Mouse (Mus musculus) embryonic stem cell, embryonic (primary cell): ENCODE results near the gene Dnajc1.

ENCODE experiments used
- CTCF ChIA-PET, 4 experiments: fragments of 300-600 bp in 2 of 4; fragments of 350-600 bp in 2 of 4; sonication (Branson Sonifier 250); formaldehyde crosslinking; loops; one replicate each; lab custom pipeline; 2022; ENCODE audit warnings: inconsistent platforms in 2 of 4; lab: Charles Lee
- POLR2A ChIA-PET, 4 experiments: fragments of 300-600 bp in 2 of 4; fragments of 350-600 bp in 2 of 4; sonication (Branson Sonifier 250); formaldehyde crosslinking; loops; one replicate each; lab custom pipeline; 2022; ENCODE audit warnings: antibody characterized with exemption in 4 of 4, inconsistent platforms in 1 of 4; lab: Charles Lee

Dnajc1 gene

GRCm38 (mm10) chr2:18214031-18214430, 178.6 kb downstream of the Dnajc1 start:
- CTCF ChIA-PET = interaction anchor here in 3 of 4 experiments (0.6 to 1.3 kb wide), 2 partner anchors 9 to 121 kb away, joined by 4 to 7 read pairs (median 4); no protein-coding TSS in a partner anchor
- POLR2A ChIA-PET = interaction anchor here in 1 of 4 experiments (0.7 to 1.1 kb wide), 2 partner anchors 9 to 21 kb away, joined by 3 to 4 read pairs; no protein-coding TSS in a partner anchor

GRCm38 (mm10) chr2:18209948-18210347, 182.7 kb downstream of the Dnajc1 start:
- POLR2A ChIA-PET = interaction anchor here in 1 of 4 experiments (0.9 to 1.1 kb wide), 2 partner anchors 10 to 178 kb away, joined by 4 read pairs; no protein-coding TSS in a partner anchor
- CTCF ChIA-PET = interaction anchor here in 2 of 4 experiments (0.6 to 1.2 kb wide), 2 partner anchors 183 to 551 kb away, joined by 3 to 4 read pairs; no protein-coding TSS in a partner anchor

GRCm38 (mm10) chr2:18209211-18209823, 183.3 kb downstream of the Dnajc1 start:
- ChIA-PET CTCF (interaction anchor here in 1 of 4 experiments (1.2 kb wide), 1 partner anchor 182 kb away, joined by 3 read pairs; no protein-coding TSS in a partner anchor), POLR2A (interaction anchor here in 1 of 4 experiments (1.0 to 1.2 kb wide), 2 partner anchors 11 to 36 kb away, joined by 3 read pairs; no protein-coding TSS in a partner anchor)

- POLR2A ChIA-PET = interaction anchor here in 2 of 4 experiments (0.7 to 1.2 kb wide), 5 partner anchors 10 to 90 kb away, joined by 3 to 4 read pairs (median 3); no protein-coding TSS in a partner anchor
- CTCF ChIA-PET = interaction anchor here in 1 of 4 experiments (1.2 kb wide), 1 partner anchor 22 kb away, joined by 3 read pairs; no protein-coding TSS in a partner anchor
These were observed 184.1 kb downstream of the Dnajc1 start for GRCm38 (mm10) chr2:18208578-18208977.

- POLR2A ChIA-PET = interaction anchor here in 2 of 4 experiments (0.9 to 1.1 kb wide), 2 partner anchors 79 to 179 kb away, joined by 3 read pairs; no protein-coding TSS in a partner anchor
- CTCF ChIA-PET = interaction anchor here in 1 of 4 experiments (1.0 kb wide), 1 partner anchor 181 kb away, joined by 3 read pairs; no protein-coding TSS in a partner anchor
These were observed 185.8 kb downstream of the Dnajc1 start for GRCm38 (mm10) chr2:18206811-18207210.

- ChIA-PET POLR2A (interaction anchor here in 3 of 4 experiments (0.5 to 1.5 kb wide), 11 partner anchors 9 to 1452 kb away, joined by 3 to 8 read pairs (median 4); partner anchors contain the start of gene Otud1 (in 1 of the 3)), CTCF (interaction anchor here (0.6 to 1.4 kb wide), 20 partner anchors 9 to 336 kb away, joined by 3 to 5 read pairs (median 3); no protein-coding TSS in a partner anchor)
These were observed 187.5 kb downstream of the Dnajc1 start for GRCm38 (mm10) chr2:18205118-18205517.

GRCm38 (mm10) chr2:18202923-18203322, 189.7 kb downstream of the Dnajc1 start:
- POLR2A ChIA-PET = interaction anchor here in 2 of 4 experiments (1.1 to 3.1 kb wide), 5 partner anchors 10 to 258 kb away, joined by 3 to 10 read pairs (median 3); no protein-coding TSS in a partner anchor
- CTCF ChIA-PET = interaction anchor here in 3 of 4 experiments (0.5 to 1.7 kb wide), 6 partner anchors 10 to 502 kb away, joined by 3 to 7 read pairs (median 3); no protein-coding TSS in a partner anchor

GRCm38 (mm10) chr2:18201820-18202462, 190.7 kb downstream of the Dnajc1 start:
- CTCF ChIA-PET = no interaction called here

GRCm38 (mm10) chr2:18195691-18196396, 196.8 kb downstream of the Dnajc1 start:
- ChIA-PET CTCF (interaction anchor here in 2 of 4 experiments (1.0 to 1.5 kb wide), 2 partner anchors 9 kb away, joined by 3 to 5 read pairs; no protein-coding TSS in a partner anchor), POLR2A (interaction anchor here in 1 of 4 experiments (1.0 to 4.5 kb wide), 2 partner anchors 11 to 21 kb away, joined by 4 to 28 read pairs; no protein-coding TSS in a partner anchor)

More at GRCm38 (mm10) chr2:18201820-18202462, 190.7 kb downstream of the Dnajc1 start:
- POLR2A ChIA-PET = interaction anchor here in 1 of 4 experiments (1.8 to 3.1 kb wide), 2 partner anchors 9 to 16 kb away, joined by 4 to 10 read pairs; no protein-coding TSS in a partner anchor

- ChIA-PET POLR2A (interaction anchor here in 1 of 4 experiments (1.0 to 4.5 kb wide), 3 partner anchors 11 to 80 kb away, joined by 4 to 28 read pairs (median 4); no protein-coding TSS in a partner anchor), CTCF (interaction anchor here in 1 of 4 experiments (1.5 kb wide), 1 partner anchor 10 kb away, joined by 5 read pairs; no protein-coding TSS in a partner anchor)
These were observed 197.3 kb downstream of the Dnajc1 start for GRCm38 (mm10) chr2:18195285-18195684.

- ChIA-PET POLR2A (interaction anchor here in 1 of 4 experiments (1.1 kb wide), 1 partner anchor 10 kb away, joined by 3 read pairs; no protein-coding TSS in a partner anchor), CTCF (no interaction called here)
These were observed 204.3 kb downstream of the Dnajc1 start for GRCm38 (mm10) chr2:18188367-18188766.

- ChIA-PET CTCF (interaction anchor here in 1 of 4 experiments (0.7 kb wide), 1 partner anchor 848 kb away, joined by 11 read pairs; no protein-coding TSS in a partner anchor), POLR2A (interaction anchor here in 2 of 4 experiments (0.5 to 4.3 kb wide), 2 partner anchors 11 to 15 kb away, joined by 8 to 28 read pairs; no protein-coding TSS in a partner anchor)
These were observed 209.6 kb downstream of the Dnajc1 start for GRCm38 (mm10) chr2:18183079-18183478.

GRCm38 (mm10) chr2:18181631-18182030, 211.0 kb downstream of the Dnajc1 start:
- ChIA-PET POLR2A (interaction anchor here in 3 of 4 experiments (0.7 to 1.4 kb wide), 5 partner anchors 12 to 24 kb away, joined by 3 to 6 read pairs (median 3); no protein-coding TSS in a partner anchor), CTCF (interaction anchor here in 1 of 4 experiments (0.7 kb wide), 1 partner anchor 142 kb away, joined by 5 read pairs; no protein-coding TSS in a partner anchor)

- POLR2A ChIA-PET = interaction anchor here in 1 of 4 experiments (0.6 to 1.4 kb wide), 2 partner anchors 13 to 468 kb away, joined by 3 to 5 read pairs; no protein-coding TSS in a partner anchor
- CTCF ChIA-PET = no interaction called here
These were observed 212.3 kb downstream of the Dnajc1 start for GRCm38 (mm10) chr2:18180323-18180722.

GRCm38 (mm10) chr2:18176235-18176634, 216.4 kb downstream of the Dnajc1 start:
- ChIA-PET CTCF (interaction anchor here in 1 of 4 experiments (0.6 kb wide), 1 partner anchor 20 kb away, joined by 4 read pairs; no protein-coding TSS in a partner anchor), POLR2A (interaction anchor here in 2 of 4 experiments (0.5 to 2.2 kb wide), 2 partner anchors 8 to 9 kb away, joined by 4 to 11 read pairs; no protein-coding TSS in a partner anchor)

- CTCF ChIA-PET = no interaction called here
- POLR2A ChIA-PET = interaction anchor here in 2 of 4 experiments (0.6 to 2.2 kb wide), 8 partner anchors 10 to 293 kb away, joined by 3 to 11 read pairs (median 3); no protein-coding TSS in a partner anchor
These were observed 217.4 kb downstream of the Dnajc1 start for GRCm38 (mm10) chr2:18175234-18175633.
